Mouse (Mus musculus) midbrain, embryonic 13.5 days (tissue): ENCODE measurements at regions not wholly inside any gene's neighbourhood (a gene's known extent, or its start where the extent isn't known, plus 50 kb on each side); places are given as distances from the start of the nearest gene placed in this dataset.

Experiments
- ATAC-seq: fragments of 200-750 bp; cut with Nextera tagmentation; 2 replicates; pipeline ENCODE4 v1.8.0; 2017; ENCODE audit warnings: mild to moderate bottlenecking, moderate TSS enrichment, moderate library complexity
- H3K27ac ChIP-seq: fragments of 300-500 bp; sonication (generic); 2 replicates; pipeline ENCODE4 v1.5.1; 2015; ENCODE audit warnings: inconsistent platforms, mild to moderate bottlenecking, moderate library complexity
- H3K27me3 ChIP-seq: fragments of 300-500 bp; sonication (generic); 2 replicates; pipeline ENCODE4 v1.6.1; 2015; ENCODE audit warnings: mild to moderate bottlenecking, inconsistent platforms
- H3K36me3 ChIP-seq: fragments of 300-500 bp; sonication (generic); 2 replicates; pipeline ENCODE4 v1.6.1; 2015; ENCODE audit warnings: mild to moderate bottlenecking, inconsistent platforms
- H3K4me1 ChIP-seq: fragments of 300-500 bp; sonication (generic); replicated peaks from 2 replicates; pipeline ENCODE4 v1.6.1; 2015; ENCODE audit warnings: inconsistent platforms
- H3K4me2 ChIP-seq: fragments of 300-500 bp; sonication (generic); replicated peaks from 2 replicates; pipeline ENCODE4 v1.6.1; 2015; ENCODE audit warnings: moderate library complexity, mild to moderate bottlenecking, inconsistent platforms
- H3K4me3 ChIP-seq: fragments of 300-500 bp; sonication (generic); replicated peaks from 2 replicates; pipeline ENCODE4 v1.5.1; 2015; ENCODE audit warnings: mild to moderate bottlenecking, inconsistent platforms
- H3K9ac ChIP-seq: fragments of 300-500 bp; sonication (generic); replicated peaks from 2 replicates; pipeline ENCODE4 v1.6.1; 2015; ENCODE audit warnings: mild to moderate bottlenecking, inconsistent platforms
- H3K9me3 ChIP-seq: fragments of 300-500 bp; sonication (generic); 2 replicates; pipeline ENCODE4 v1.6.1; 2016; ENCODE audit warnings: mild to moderate bottlenecking, inconsistent platforms
- WGBS: fragments of 180-500 bp; shearing (Covaris S2); methylation state at CpG from one replicate; pipeline ENCODE4 v1.1.7; 2015; 5-methylcytosine and 5-hydroxymethylcytosine counted together

DNA sequence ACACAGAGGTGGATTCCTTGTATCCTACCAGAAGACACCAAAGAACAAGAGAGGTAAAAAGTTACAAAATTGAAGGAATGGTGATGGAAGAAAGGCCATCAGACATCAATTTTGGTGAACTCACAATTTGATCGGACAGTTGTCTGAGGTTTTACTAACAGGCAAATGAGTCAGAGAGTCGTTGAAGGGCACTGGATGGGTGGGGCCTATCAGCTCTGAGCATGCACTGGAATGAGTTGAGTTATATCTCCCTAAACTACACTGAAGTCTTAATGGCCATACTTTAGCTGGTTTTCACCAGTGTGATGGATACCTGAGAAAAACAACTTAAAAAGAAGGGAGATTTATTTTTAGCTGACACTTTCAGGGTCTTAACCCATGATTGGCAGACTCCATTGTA, 630.3 kb upstream of the Fam160b2 start:
- Histone ChIP-seq H3K9me3 (no peaks in the 10 kb centered on the region), H3K4me3 (no peak overlapping the region), H3K4me1 (no peaks in the 10 kb centered on the region), H3K9ac (no peak overlapping the region), H3K27ac (no peak overlapping the region), H3K27me3 (no peaks in the 10 kb centered on the region), H3K4me2 (no peak overlapping the region), H3K36me3 (no peaks in the 10 kb centered on the region)
- WGBS = 86% methylated on average over 2 of the region's 2 CpGs
- no peak for ATAC-seq

DNA sequence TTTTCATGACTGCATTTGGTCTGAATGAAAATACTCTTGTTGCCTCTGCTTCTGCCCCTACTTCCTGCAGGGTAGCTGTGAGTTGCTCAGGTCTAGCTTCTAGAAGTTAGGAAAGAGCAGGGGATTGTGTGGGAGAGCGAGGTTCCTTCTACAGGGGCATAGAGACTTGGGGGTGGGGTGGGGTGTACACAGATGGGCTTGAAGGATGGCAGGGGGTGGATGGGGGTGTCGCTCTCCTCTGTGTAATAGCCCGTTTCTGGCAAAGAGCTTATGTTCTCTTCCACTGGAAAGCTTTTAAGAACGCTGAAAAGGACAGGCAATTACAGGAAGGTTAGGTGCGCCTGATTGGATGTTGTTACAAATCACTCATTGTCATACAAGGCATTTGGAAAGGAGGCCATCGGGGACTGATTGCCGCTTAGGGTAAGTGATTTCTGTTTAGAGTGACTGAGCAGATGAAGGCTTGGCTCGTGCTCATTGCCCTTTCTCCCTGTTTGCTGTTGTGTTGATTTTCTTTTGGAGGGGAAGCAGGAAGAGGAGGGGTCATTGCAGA, 629.3 kb upstream of the Fam160b2 start:
- ATAC-seq = no peak
- no peak overlapping the region for H3K4me2 ChIP-seq
- WGBS = 72% methylated on average over 8 of the region's 8 CpGs
- H3K36me3 ChIP-seq = no peaks in the 10 kb centered on the region
- H3K9ac ChIP-seq = no peak overlapping the region
- H3K27ac ChIP-seq = no peak overlapping the region
- H3K9me3 ChIP-seq = no peaks in the 10 kb centered on the region
- no peak overlapping the region for H3K4me3 ChIP-seq
- no peaks in the 10 kb centered on the region for H3K4me1 ChIP-seq
- H3K27me3 ChIP-seq = no peaks in the 10 kb centered on the region

DNA sequence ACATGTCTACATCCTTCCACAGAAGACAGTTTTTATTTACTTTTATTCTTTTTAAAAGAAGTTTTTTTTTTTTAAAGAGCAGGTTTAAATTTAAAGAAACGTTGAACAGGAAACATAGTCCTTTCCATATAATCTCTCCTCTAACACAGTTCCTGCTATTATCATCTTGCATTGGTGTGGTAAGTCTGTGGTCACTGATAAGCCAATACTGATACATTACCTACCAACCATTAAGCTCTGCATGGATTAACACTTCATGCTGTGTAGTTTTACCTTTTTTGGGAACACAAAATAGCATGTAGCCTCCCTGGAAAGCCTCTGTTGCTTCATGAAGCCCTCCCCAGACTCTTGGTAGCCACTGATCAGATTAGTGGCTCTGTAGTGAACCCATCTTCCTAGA, 617.4 kb upstream of the Fam160b2 start:
- Histone ChIP-seq H3K4me3 (no peak overlapping the region), H3K4me2 (no peak overlapping the region), H3K27ac (no peak overlapping the region), H3K36me3 (no peaks in the 10 kb centered on the region), H3K27me3 (no peaks in the 10 kb centered on the region), H3K9me3 (no peaks in the 10 kb centered on the region), H3K9ac (no peak overlapping the region), H3K4me1 (no peaks in the 10 kb centered on the region)
- WGBS = 85% methylated on average over 1 of the region's 1 CpGs
- no peak for ATAC-seq

DNA sequence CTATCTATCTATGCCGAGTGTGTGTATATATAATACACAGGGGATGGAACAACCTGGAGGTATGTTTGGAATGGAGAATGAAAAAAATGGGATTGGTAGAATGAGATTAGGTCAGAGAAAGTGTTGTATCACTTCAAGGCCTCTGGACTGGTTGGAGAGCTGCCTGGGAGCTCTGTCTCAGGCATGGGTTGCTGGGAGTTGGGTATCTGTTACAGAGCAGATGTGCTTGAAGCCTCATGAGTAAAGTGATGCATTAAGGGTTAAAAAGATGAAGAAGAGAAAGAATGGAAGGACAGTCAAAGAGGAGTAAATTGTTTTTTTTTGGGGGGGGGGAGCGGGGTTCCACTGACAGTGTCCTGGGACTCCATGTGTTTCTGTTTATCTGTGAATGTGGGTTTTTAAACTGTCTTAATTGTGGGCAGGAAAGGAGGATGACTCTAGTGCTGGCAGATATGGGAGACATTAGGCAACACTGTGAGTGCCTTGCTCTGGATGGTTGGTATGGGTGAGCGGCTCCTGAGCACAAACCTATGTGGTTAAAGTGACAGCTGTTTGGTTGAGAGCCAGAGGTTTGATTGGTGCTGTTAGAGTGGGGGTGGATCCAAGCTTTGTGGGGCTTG, 611.8 kb upstream of the Fam160b2 start:
- Histone ChIP-seq H3K4me2 (no peak overlapping the region), H3K9ac (no peak overlapping the region), H3K36me3 (no peaks in the 10 kb centered on the region), H3K27me3 (no peaks in the 10 kb centered on the region), H3K4me1 (no peaks in the 10 kb centered on the region), H3K27ac (no peak overlapping the region), H3K4me3 (no peak overlapping the region), H3K9me3 (no peaks in the 10 kb centered on the region)
- 90% methylated on average over 3 of the region's 3 CpGs for WGBS
- ATAC-seq = no peak

DNA sequence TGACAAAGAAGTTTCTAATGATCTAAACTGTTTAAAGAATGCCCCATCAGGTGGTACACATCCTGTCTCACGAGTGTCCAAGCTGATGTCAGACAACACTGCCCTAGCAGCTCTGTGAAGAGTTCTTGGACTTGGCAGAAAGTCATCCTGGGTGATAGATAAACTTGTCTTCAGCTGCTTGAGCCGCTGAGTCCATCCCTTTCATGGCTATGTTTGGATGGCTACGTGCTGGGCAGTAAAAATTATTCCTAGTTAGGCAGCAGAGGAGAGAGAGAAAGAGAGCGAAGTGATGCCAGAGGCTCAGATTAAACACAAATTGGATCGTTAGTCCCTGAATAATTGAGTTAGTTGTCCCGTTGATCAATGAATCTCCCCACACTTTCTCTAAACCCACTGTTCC, 603.8 kb upstream of the Fam160b2 start:
- no peaks in the 10 kb centered on the region for H3K36me3 ChIP-seq
- no peak overlapping the region for H3K27ac ChIP-seq
- H3K9ac ChIP-seq = no peak overlapping the region
- H3K4me2 ChIP-seq = no peak overlapping the region
- H3K4me3 ChIP-seq = no peak overlapping the region
- H3K27me3 ChIP-seq = no peaks in the 10 kb centered on the region
- WGBS = 70% methylated on average over 6 of the region's 6 CpGs
- no peak for ATAC-seq
- no peaks in the 10 kb centered on the region for H3K9me3 ChIP-seq
- H3K4me1 ChIP-seq = 0 out of 2 replicates have a peak, but pooled peaks cover 4% of the 10 kb centered on the region

DNA sequence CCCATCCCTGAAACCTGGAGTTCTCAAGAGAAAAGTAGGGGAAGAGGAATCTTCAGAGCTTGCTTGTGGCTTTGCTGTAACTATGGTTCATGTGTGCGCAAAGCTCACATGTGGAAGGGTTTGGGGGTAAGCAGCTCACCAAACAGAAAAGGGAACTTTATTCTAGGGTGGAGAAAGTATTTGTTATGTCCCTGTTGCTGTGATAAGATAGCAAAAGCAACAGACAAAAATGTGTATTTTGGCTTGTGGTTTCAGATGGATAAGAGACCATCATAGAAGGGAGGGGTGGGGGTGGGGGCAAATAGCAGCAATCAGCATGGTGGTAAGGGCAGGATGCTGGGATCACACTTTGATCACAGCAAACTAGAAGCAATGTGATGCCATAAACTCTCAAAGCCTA, 601.3 kb upstream of the Fam160b2 start:
- 92% methylated on average over 1 of the region's 1 CpGs for WGBS
- Histone ChIP-seq H3K9ac (no peak overlapping the region), H3K4me3 (no peak overlapping the region), H3K9me3 (no peaks in the 10 kb centered on the region), H3K27me3 (no peaks in the 10 kb centered on the region), H3K36me3 (no peaks in the 10 kb centered on the region), H3K4me1 (0 out of 2 replicates have a peak, but pooled peaks cover 4% of the 10 kb centered on the region), H3K27ac (no peak overlapping the region), H3K4me2 (no peak overlapping the region)
- no peak for ATAC-seq

DNA sequence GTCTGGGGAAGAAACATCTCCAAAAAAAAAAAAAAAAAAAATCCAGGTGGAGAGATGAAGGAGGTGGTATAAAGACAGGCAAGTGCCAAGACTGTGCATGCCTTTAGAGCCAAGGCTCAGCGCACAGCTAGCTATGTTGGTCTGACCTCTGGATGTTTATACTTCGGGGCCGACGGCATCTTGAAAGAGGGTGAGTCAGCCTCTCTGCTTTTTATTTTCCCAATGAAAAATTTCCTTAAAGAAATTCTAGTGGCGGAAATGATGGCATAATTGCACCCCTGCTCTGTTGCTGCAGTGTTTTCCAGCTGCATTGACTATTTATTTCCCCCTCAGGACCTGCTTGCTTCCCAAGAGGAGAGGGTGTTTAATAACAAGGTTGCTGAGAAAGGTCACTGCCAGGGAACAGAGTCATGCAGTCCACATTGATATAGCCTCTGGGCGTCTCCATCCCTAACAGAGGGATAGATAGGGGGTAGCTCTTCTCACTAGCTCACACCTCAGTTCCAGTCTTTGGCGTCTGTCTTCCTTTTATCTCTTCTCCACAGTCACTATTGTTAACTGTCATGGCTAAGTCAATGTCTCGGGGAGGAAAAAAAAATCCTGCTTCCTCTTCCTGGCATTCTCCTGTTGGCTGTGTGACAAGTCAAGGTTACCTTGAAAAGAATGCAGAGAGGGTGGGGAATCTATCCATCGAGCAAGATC, 599.7 kb upstream of the Fam160b2 start:
- ATAC-seq = no peak
- WGBS = 73% methylated on average over 9 of the region's 9 CpGs

DNA sequence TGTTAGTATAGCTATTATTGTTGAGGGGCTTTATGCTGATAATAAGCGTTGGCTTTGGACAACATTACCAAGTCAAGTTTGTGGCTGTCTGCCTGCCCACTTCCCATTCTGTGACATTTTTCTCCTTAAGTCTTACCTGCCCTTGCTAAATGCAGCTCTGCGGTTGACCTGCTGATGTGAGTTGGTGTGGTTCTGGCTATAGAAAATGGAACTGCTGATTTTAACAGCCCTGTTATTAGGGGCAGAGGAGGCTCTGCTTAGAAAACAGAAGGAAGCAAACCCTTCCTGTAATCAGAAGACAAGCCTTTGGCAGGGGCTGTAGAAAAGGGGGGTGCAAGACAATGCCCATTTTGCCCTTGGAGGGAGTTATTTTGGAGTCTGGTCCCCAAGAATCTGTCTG, 594.6 kb upstream of the Fam160b2 start:
- Histone ChIP-seq H3K9ac (no peak overlapping the region), H3K27me3 (no peaks in the 10 kb centered on the region), H3K4me2 (no peak overlapping the region), H3K4me3 (no peak overlapping the region), H3K27ac (no peak overlapping the region), H3K36me3 (no peaks in the 10 kb centered on the region), H3K4me1 (no peaks in the 10 kb centered on the region), H3K9me3 (no peaks in the 10 kb centered on the region)
- 91% methylated on average over 2 of the region's 2 CpGs for WGBS
- ATAC-seq = no peak

More for the DNA sequence above, 599.7 kb upstream of the Fam160b2 start:
- H3K9me3 ChIP-seq = no peaks in the 10 kb centered on the region
- H3K4me2 ChIP-seq = no peak overlapping the region
- H3K4me1 ChIP-seq = 0 out of 2 replicates have a peak, but pooled peaks cover 4% of the 10 kb centered on the region
- no peak overlapping the region for H3K9ac ChIP-seq
- H3K4me3 ChIP-seq = no peak overlapping the region
- no peak overlapping the region for H3K27ac ChIP-seq
- H3K27me3 ChIP-seq = no peaks in the 10 kb centered on the region
- no peaks in the 10 kb centered on the region for H3K36me3 ChIP-seq

DNA sequence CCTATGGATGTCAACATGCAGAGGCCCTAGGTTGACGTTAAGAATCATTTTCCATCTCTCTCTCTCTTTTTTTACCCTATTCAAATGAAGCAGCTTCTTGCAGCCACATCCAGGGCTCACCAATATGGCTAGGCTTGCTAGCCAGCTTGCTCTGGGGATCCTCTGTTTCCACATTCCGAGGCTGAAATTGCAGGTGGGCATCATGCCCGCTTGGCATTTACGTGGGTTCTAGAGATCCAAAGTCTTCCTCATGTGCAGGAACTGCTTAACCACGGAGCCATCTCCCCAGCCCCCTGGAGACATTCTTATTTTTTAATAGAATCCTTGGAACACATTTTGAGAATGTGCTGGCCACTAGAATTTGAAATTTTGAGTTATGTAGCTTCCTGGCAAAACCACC, 592.9 kb upstream of the Fam160b2 start:
- Histone ChIP-seq H3K4me3 (no peak overlapping the region), H3K9ac (no peak overlapping the region), H3K9me3 (no peaks in the 10 kb centered on the region), H3K27me3 (no peaks in the 10 kb centered on the region), H3K36me3 (no peaks in the 10 kb centered on the region), H3K4me1 (no peaks in the 10 kb centered on the region), H3K4me2 (no peak overlapping the region), H3K27ac (no peak overlapping the region)
- 87% methylated on average over 5 of the region's 5 CpGs for WGBS
- no peak for ATAC-seq

DNA sequence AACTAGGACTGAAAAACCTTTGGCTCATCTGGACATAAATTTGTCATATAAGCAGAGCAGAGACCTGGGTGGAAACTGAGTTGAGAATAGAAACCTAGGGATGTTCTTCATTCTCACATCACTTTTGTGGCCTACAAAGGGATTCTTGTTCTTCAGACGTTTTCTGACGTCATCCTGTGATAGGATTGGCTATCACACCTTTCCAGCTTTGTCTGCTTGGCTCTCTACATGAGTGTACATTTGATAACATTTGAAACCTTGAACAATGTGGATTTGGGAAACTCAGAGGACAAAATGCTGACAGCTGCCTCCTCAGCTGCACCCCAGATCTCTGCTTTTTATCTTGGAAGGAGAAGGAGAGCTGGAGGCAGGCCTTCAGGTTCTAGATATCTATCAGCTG, 589.7 kb upstream of the Fam160b2 start:
- Histone ChIP-seq H3K4me2 (no peak overlapping the region), H3K9ac (no peak overlapping the region), H3K36me3 (no peaks in the 10 kb centered on the region), H3K27ac (no peak overlapping the region), H3K27me3 (no peaks in the 10 kb centered on the region), H3K4me3 (no peak overlapping the region), H3K4me1 (no peaks in the 10 kb centered on the region), H3K9me3 (no peaks in the 10 kb centered on the region)
- WGBS = 78% methylated on average over 2 of the region's 2 CpGs
- ATAC-seq = no peak

DNA sequence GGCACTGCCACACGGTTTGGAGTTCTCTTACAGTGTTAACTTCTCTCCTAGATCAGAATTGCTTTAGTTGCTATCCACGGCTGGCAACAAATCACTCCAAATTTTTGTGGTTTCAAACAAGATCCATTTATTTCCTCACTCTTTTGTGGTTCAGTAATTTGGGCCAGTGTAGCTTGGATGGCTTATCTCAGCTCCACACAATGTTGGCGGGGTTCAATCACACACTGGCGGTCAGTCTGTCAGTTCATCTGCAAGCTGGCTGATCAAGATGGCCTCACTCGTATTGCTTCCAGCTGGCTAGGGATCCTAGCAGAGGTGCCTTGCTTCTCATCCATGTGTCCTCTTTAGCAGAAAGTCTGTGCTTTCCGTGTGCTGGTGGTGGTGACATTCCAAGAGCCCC, 577.7 kb upstream of the Fam160b2 start:
- no peak for ATAC-seq
- H3K27ac ChIP-seq = no peak overlapping the region
- H3K36me3 ChIP-seq = no peaks in the 10 kb centered on the region
- H3K4me1 ChIP-seq = no peaks in the 10 kb centered on the region
- H3K27me3 ChIP-seq = no peaks in the 10 kb centered on the region
- H3K4me3 ChIP-seq = no peak overlapping the region
- H3K9me3 ChIP-seq = no peaks in the 10 kb centered on the region
- H3K9ac ChIP-seq = no peak overlapping the region
- no peak overlapping the region for H3K4me2 ChIP-seq
- 84% methylated on average over 6 of the region's 6 CpGs for WGBS

DNA sequence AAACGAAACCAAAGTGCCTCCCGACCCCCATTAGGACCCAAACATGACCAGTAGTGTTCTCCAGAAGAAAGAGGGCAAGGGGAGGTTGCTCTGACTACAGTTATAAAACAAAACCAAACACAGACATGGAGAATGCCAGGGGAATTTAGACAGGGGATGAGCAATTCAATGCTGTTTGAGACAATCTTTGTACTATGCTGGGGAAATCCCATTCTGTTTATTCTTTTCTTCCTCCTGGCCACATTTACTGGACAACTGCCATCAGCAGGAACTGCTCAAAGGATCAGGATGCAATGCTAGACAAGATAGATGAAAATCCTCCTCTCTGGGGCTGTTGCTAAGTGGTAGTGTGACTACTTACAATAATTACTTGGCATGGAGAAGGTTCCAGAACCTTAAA, 574.5 kb upstream of the Fam160b2 start:
- no peaks in the 10 kb centered on the region for H3K9me3 ChIP-seq
- no peak overlapping the region for H3K27ac ChIP-seq
- no peak overlapping the region for H3K9ac ChIP-seq
- no peaks in the 10 kb centered on the region for H3K4me1 ChIP-seq
- 77% methylated on average over 2 of the region's 2 CpGs for WGBS
- no peaks in the 10 kb centered on the region for H3K27me3 ChIP-seq
- H3K4me3 ChIP-seq = no peak overlapping the region
- no peak for ATAC-seq
- H3K4me2 ChIP-seq = no peak overlapping the region
- H3K36me3 ChIP-seq = no peaks in the 10 kb centered on the region
